Mouse (Mus musculus) kidney, adult 9 months (tissue): ENCODE measurements at regions not wholly inside any gene's neighbourhood (a gene's known extent, or its start where the extent isn't known, plus 50 kb on each side); places are given as distances from the start of the nearest gene placed in this dataset.

Source experiments
- DNase-seq: peaks from one replicate; pipeline ENCODE4 v3.0.0; 2022

DNA sequence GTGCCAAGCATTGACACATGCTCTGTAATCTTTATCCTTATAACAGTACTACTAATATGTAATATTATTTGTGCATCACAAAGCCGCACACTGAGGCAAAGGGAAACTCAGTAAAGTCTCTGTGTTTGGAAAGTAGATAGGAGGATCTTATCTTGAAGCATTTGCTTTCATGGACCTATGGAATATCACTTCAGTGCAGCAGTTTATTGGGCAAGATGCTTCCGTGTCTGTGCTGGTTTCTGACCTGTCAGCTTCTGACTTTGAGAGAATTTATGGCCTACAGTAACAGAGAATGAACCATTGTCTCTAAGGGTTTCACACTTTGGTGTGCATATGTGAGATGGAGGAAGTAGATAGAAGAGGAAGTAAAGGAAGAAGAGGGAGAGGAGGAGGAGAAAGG is 74.0 kb upstream of the Far2 start:
- DNase-seq, result no peak

DNA sequence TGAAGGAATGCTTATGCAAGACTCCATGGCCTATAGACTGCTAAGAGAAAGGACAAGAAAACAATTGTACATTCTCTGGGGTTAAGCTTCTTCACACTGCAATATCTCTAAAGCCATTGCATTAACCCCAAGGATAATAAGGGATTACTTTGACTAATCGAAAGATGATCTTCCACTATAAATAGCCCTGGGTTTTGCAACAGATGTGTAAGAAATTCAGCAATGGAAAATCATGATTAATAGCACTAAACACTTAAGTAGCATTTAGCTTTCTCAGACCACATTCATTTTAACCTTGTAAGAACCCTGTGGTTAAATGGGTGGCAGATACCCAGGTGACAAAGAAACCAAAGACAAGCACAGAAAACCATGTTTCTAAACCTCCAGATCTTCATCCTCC is 71.1 kb upstream of the Far2 start:
- no peak for DNase-seq

DNA sequence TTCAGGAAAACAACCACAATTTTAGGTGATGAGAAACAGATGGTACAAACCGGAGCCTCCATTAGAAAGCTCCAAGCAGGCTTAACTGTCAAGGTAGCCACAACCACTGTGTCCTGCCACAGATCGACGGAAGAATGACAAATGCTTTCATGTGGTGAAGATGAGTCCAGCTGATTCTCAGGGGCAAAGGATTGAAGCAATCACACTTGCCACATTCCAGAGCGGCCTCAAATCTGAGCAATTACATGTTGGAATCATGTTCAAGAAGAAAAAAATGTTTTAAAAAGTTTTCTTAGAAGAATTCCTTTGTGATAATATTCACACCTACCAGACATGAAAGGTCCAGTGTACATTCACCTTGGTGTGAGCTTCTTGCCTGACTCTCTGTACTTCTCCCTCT is 57.7 kb upstream of the Far2 start:
- DNase-seq, result no peak
